Mouse (Mus musculus) lung, postnatal 10 days (tissue): Measurements from ENCODE around the gene Cyp2c67.
"Not testable (repeated sequence)": the region's sequence is repeated elsewhere in the genome, so short reads cannot be mapped to it uniquely, and the experiment has no call there.

Experiments
- DNase-seq: peaks from one replicate; pipeline ENCODE4 v3.0.0; 2021

Cyp2c67 gene

GRCm38 (mm10) chr19:39648938-39649337, at the start of gene Cyp2c67:
Gene Cyp2c67, minus strand, starts transcription at chr19:39649051.
- no peak for DNase-seq

- DNase-seq: not testable (repeated sequence)
Measured at GRCm38 (mm10) chr19:39665650-39666049, 16.8 kb upstream of the Cyp2c67 start.

GRCm38 (mm10) chr19:39652381-39652780, 3.5 kb upstream of the Cyp2c67 start:
- DNase-seq: no peak

- DNase-seq: no peak
Measured at GRCm38 (mm10) chr19:39647519-39647918, 1.3 kb downstream of the Cyp2c67 start.

GRCm38 (mm10) chr19:39644551-39644950, 4.3 kb downstream of the Cyp2c67 start:
- DNase-seq: not testable (repeated sequence)
